Mouse (Mus musculus): ENCODE measurements around the gene Hist1h2ah. TPM values are rescaled to one million over a fixed set of nuclear protein-coding genes. Genes with fewer than 3 reads are reported as not detected.
A peak's percentile ranks its signal among the peaks of the same experiment; 100 is the strongest.

The Hist1h2ah gene
- polyA plus RNA-seq, 1 experiment = not detected

- no peak for DNase-seq (ENCODE audit: low spot score)
These were observed 25.7 kb downstream of the Hist1h2ah start, which contains the start of gene Prss16 for GRCm38 (mm10) chr13:22009642-22010041. Gene Prss16 (minus strand): TSS chr13:22009742.

GRCm38 (mm10) chr13:22008707-22009106 is 26.7 kb downstream of the Hist1h2ah start:
- DNase-seq (ENCODE audit: low spot score) = no peak

GRCm38 (mm10) chr13:22007872-22008271 is 27.5 kb downstream of the Hist1h2ah start:
- no peak for DNase-seq (ENCODE audit: low spot score)

GRCm38 (mm10) chr13:22007121-22007510 is 28.3 kb downstream of the Hist1h2ah start:
- no peak for DNase-seq (ENCODE audit: low spot score)

GRCm38 (mm10) chr13:22006334-22007120 is 28.8 kb downstream of the Hist1h2ah start:
- no peak for DNase-seq (ENCODE audit: low spot score)

GRCm38 (mm10) chr13:22005605-22006333 is 29.6 kb downstream of the Hist1h2ah start:
- DNase-seq (ENCODE audit: low spot score) = peak; percentile 40

GRCm38 (mm10) chr13:22001823-22002222 is 33.5 kb downstream of the Hist1h2ah start:
- no peak for DNase-seq (ENCODE audit: low spot score)

GRCm38 (mm10) chr13:22001346-22001745 is 34.0 kb downstream of the Hist1h2ah start:
- DNase-seq (ENCODE audit: low spot score) = no peak

- no peak for DNase-seq (ENCODE audit: low spot score)
These were observed 36.2 kb downstream of the Hist1h2ah start for GRCm38 (mm10) chr13:21999147-21999546.

GRCm38 (mm10) chr13:21998412-21998811 is 37.0 kb downstream of the Hist1h2ah start:
- DNase-seq (ENCODE audit: low spot score) = no peak

GRCm38 (mm10) chr13:21997821-21998220 is 37.5 kb downstream of the Hist1h2ah start:
- DNase-seq (ENCODE audit: low spot score) = no peak

- no peak for DNase-seq (ENCODE audit: low spot score)
These were observed 38.1 kb downstream of the Hist1h2ah start for GRCm38 (mm10) chr13:21997201-21997820.

- DNase-seq (ENCODE audit: low spot score) = no peak
These were observed 38.6 kb downstream of the Hist1h2ah start for GRCm38 (mm10) chr13:21996840-21997185.

GRCm38 (mm10) chr13:21996101-21996839 is 39.1 kb downstream of the Hist1h2ah start:
- no peak for DNase-seq (ENCODE audit: low spot score)

- no peak for DNase-seq (ENCODE audit: low spot score)
These were observed 39.9 kb downstream of the Hist1h2ah start for GRCm38 (mm10) chr13:21995331-21995914.

GRCm38 (mm10) chr13:21994896-21995295 is 40.5 kb downstream of the Hist1h2ah start:
- DNase-seq (ENCODE audit: low spot score) = no peak

GRCm38 (mm10) chr13:21993957-21994738 is 41.2 kb downstream of the Hist1h2ah start:
- no peak for DNase-seq (ENCODE audit: low spot score)

GRCm38 (mm10) chr13:21992550-21992949 is 42.8 kb downstream of the Hist1h2ah start:
- no peak for DNase-seq (ENCODE audit: low spot score)
